Mouse (Mus musculus) neural tube, embryonic 14.5 days (tissue): ENCODE measurements around the gene Oas1e. TPM values are rescaled to one million over a fixed set of nuclear protein-coding genes. Genes with fewer than 3 reads are reported as not detected.
"Not testable (repeated sequence)": the region's sequence is repeated elsewhere in the genome, so short reads cannot be mapped to it uniquely, and the experiment has no call there.

Experiments used
- ATAC-seq: fragments of 200-750 bp; cut with Nextera tagmentation; 2 replicates; pipeline ENCODE4 v1.8.0; 2017; ENCODE audit warnings: low read depth, mild to moderate bottlenecking, moderate TSS enrichment, moderate library complexity
- H3K27ac ChIP-seq: fragments of 300-500 bp; sonication (generic); 2 replicates; pipeline ENCODE4 v1.5.1; 2014; ENCODE audit warnings: low read depth, mild to moderate bottlenecking, control low read depth, low read length, moderate library complexity, mixed read lengths
- H3K27me3 ChIP-seq: fragments of 300-500 bp; sonication (generic); 2 replicates; pipeline ENCODE4 v1.6.1; 2014; ENCODE audit warnings: low read length; ENCODE audit not compliant: control insufficient read depth, insufficient read depth
- H3K36me3 ChIP-seq: fragments of 300-500 bp; sonication (generic); 2 replicates; pipeline ENCODE4 v1.6.1; 2014; ENCODE audit warnings: low read length, mixed read lengths; ENCODE audit not compliant: control insufficient read depth, insufficient read depth
- H3K4me1 ChIP-seq: fragments of 300-500 bp; sonication (generic); 2 replicates; pipeline ENCODE4 v1.6.1; 2014; ENCODE audit warnings: low read length; ENCODE audit not compliant: control insufficient read depth, insufficient read depth
- H3K4me2 ChIP-seq: fragments of 300-500 bp; sonication (generic); 2 replicates; pipeline ENCODE4 v1.6.1; 2014; ENCODE audit warnings: mild to moderate bottlenecking, low read depth, low read length, control low read depth
- H3K4me3 ChIP-seq: fragments of 300-500 bp; sonication (generic); 2 replicates; pipeline ENCODE4 v1.5.1; 2014; ENCODE audit warnings: low read depth, low read length, control low read depth, mixed read lengths
- H3K9ac ChIP-seq: fragments of 300-500 bp; sonication (generic); replicated peaks from 2 replicates; pipeline ENCODE4 v1.6.1; 2014; ENCODE audit warnings: low read depth, mild to moderate bottlenecking, control low read depth, low read length, mixed read lengths
- H3K9me3 ChIP-seq: fragments of 300-500 bp; sonication (generic); 2 replicates; pipeline ENCODE4 v1.6.1; 2016; ENCODE audit warnings: low read length; ENCODE audit not compliant: control insufficient read depth
- WGBS: fragments of 180-500 bp; shearing (Covaris S2); extraction: QIAGEN DNeasy Blood & Tissue Kit; methylation state at CpG from one replicate; pipeline ENCODE4 v1.1.7; 2014; 5-methylcytosine and 5-hydroxymethylcytosine counted together
- polyA plus RNA-seq: library from polyadenylated mRNA; unstranded; fragments of >200 nt; fragmentation: Nextera tagmentation; extraction: Ambion mirVana; gene quantifications from 2 replicates; pipeline ENCODE4 v1.2.1, GENCODE M21; 2014

The Oas1e gene
- polyA plus RNA-seq, 1 experiment from 2014 or later, result 0.19 TPM

GRCm38 (mm10) chr5:120811951-120812819 is 16.9 kb upstream of the Oas1e start, which contains the start of gene Oas1c:
Gene Oas1c (minus strand): TSS chr5:120812514.
- ATAC-seq, result peak; percentile 63; the same call in 1 of the 2 replicates
- Histone ChIP-seq H3K4me1 (no peaks in the 10 kb centered on the region), H3K4me2 (peak within 1 kb of the TSS; percentile 49), H3K27ac (peak within 1 kb of the TSS; percentile 62), H3K4me3 (peak within 1 kb of the TSS; percentile 12; the same call in 1 of the 2 replicates), H3K9ac (peak within 1 kb of the TSS; percentile 32; the same call in 1 of the 2 replicates), H3K27me3 (no peaks in the 10 kb centered on the region), H3K9me3 (no peaks in the 10 kb centered on the region), H3K36me3 (no peaks in the 10 kb centered on the region)
- 8% methylated on average over 18 of the region's 18 CpGs for WGBS

- no peaks in the 10 kb centered on the region for H3K9me3 ChIP-seq
- no peak overlapping the region for H3K4me3 ChIP-seq
- no peaks in the 10 kb centered on the region for H3K36me3 ChIP-seq
- H3K27me3 ChIP-seq, result no peaks in the 10 kb centered on the region
- H3K4me1 ChIP-seq, result no peaks in the 10 kb centered on the region
- no peak for ATAC-seq
- no peak overlapping the region for H3K4me2 ChIP-seq
- 46% methylated on average over 6 of the region's 6 CpGs for WGBS
- no peak overlapping the region for H3K27ac ChIP-seq
- no peak overlapping the region for H3K9ac ChIP-seq
Measured at GRCm38 (mm10) chr5:120809171-120809570, 13.8 kb upstream of the Oas1e start.

DNA sequence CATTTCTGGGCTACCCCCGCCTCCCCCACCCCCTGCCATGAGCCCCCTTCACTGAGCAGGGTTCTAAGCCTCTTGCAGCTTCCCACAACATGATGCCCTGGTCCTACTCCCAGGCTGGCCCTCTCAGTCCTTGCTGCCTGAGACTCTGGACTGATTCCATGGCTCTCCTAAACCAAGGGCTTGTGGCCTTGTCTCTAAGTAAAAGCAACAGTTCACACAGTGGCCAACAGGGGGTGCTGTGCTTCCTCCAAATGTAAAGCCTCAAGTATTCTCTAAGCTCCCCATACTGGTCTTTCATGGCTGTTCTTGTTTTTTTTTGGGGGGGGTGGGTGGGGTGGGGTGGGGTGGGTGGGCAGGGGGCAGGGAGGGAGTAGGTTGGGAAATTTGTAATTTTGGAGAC is 11.1 kb upstream of the Oas1e start:
- H3K9ac ChIP-seq, result no peak overlapping the region
- ATAC-seq, result no peak
- no peaks in the 10 kb centered on the region for H3K27me3 ChIP-seq
- H3K4me2 ChIP-seq, result no peak overlapping the region
- H3K27ac ChIP-seq, result no peak overlapping the region
- no peaks in the 10 kb centered on the region for H3K4me1 ChIP-seq
- H3K36me3 ChIP-seq, result no peaks in the 10 kb centered on the region
- H3K4me3 ChIP-seq, result no peak overlapping the region
- no peaks in the 10 kb centered on the region for H3K9me3 ChIP-seq
- 89% methylated on average over 1 of the region's 1 CpGs for WGBS

- H3K27me3 ChIP-seq, result no peaks in the 10 kb centered on the region
- no peak overlapping the region for H3K4me3 ChIP-seq
- H3K4me1 ChIP-seq, result no peaks in the 10 kb centered on the region
- no peak for ATAC-seq
- WGBS, result 77% methylated on average over 2 of the region's 2 CpGs
- no peak overlapping the region for H3K9ac ChIP-seq
- H3K36me3 ChIP-seq, result no peaks in the 10 kb centered on the region
- H3K4me2 ChIP-seq, result no peak overlapping the region
- no peak overlapping the region for H3K27ac ChIP-seq
- no peaks in the 10 kb centered on the region for H3K9me3 ChIP-seq
Measured at GRCm38 (mm10) chr5:120803596-120803995, 8.3 kb upstream of the Oas1e start.

DNA sequence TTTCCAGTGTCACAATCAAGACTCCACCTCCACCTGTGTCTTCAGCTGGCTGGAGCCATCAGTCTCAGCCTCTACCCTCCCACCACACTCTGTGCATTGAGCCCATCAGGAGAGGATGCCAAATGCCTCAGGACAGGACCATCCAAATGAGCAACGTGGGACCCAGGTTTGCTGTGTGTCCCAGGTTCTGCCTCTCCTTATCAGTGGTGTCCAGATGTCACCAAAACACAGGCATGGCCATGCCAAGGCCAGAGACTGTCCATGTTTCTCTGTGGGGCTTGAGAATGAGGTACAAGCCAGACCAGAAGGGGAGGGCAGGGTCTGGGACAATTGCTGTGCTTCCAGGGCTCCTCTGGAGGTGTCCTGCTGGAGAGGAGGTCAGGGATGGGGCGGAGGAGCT is 3.6 kb upstream of the Oas1e start:
- H3K4me2 ChIP-seq, H3K9me3 ChIP-seq, H3K9ac ChIP-seq, H3K27ac ChIP-seq, H3K4me1 ChIP-seq, H3K27me3 ChIP-seq, H3K4me3 ChIP-seq, H3K36me3 ChIP-seq, ATAC-seq: not testable (repeated sequence)
- 57% methylated on average over 1 of the region's 2 CpGs for WGBS

DNA sequence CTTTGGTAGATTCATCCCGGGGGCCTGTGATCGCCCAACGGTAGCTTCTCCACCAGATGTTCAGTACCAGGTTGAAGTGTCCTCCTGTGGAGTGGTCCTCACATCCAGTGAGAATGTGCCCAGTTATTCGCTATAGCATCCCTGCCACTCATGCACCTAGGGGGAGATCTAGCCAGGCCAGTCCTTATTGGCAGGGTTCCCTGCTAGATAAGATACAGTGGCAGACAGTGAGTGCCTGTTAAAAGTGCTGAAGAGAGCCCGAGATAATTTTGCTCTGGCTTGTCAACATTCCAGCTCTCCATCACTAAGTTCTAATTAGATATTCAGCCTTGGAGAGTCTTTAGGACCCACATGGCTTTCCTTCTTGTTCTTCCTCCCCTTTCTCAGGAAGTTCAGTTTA is 2.8 kb upstream of the Oas1e start:
- H3K4me2 ChIP-seq, H3K9me3 ChIP-seq, H3K27ac ChIP-seq, H3K4me1 ChIP-seq, H3K36me3 ChIP-seq, H3K27me3 ChIP-seq, H3K9ac ChIP-seq, H3K4me3 ChIP-seq, ATAC-seq: not testable (repeated sequence)
- WGBS, result 84% methylated on average over 5 of the region's 5 CpGs

GRCm38 (mm10) chr5:120793043-120793442 is 2.3 kb downstream of the Oas1e start:
- no peak overlapping the region for H3K9ac ChIP-seq
- H3K9me3 ChIP-seq, result no peaks in the 10 kb centered on the region
- H3K36me3 ChIP-seq, result no peaks in the 10 kb centered on the region
- WGBS, result 39% methylated on average over 2 of the region's 2 CpGs
- no peak overlapping the region for H3K4me3 ChIP-seq
- H3K27ac ChIP-seq, result no peak overlapping the region
- no peaks in the 10 kb centered on the region for H3K4me1 ChIP-seq
- no peaks in the 10 kb centered on the region for H3K27me3 ChIP-seq
- no peak overlapping the region for H3K4me2 ChIP-seq
- no peak for ATAC-seq

DNA sequence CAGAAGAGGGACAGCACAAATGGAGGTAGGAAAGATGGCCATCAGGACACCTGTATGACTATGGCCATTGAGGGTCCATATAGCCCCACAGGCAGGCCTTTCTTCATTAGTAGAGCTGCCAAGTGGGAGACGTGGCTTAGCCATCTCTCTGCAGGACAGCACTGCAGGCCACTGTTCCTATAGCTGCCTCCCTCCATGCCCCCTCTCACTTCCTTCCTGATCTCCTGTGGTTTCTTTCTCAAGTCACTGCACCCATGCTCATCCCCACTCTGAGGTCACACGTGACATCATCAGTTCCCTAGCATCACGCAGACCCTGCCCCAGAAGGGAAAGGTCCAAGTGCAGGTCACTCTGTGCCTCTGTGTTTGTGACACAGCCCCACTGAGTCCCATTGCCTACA is 8.3 kb downstream of the Oas1e start:
- WGBS, result 57% methylated on average over 3 of the region's 3 CpGs
- no peaks in the 10 kb centered on the region for H3K36me3 ChIP-seq
- no peaks in the 10 kb centered on the region for H3K9me3 ChIP-seq
- no peak overlapping the region for H3K27ac ChIP-seq
- no peak overlapping the region for H3K9ac ChIP-seq
- H3K4me3 ChIP-seq, result no peak overlapping the region
- no peak for ATAC-seq
- no peaks in the 10 kb centered on the region for H3K4me1 ChIP-seq
- H3K27me3 ChIP-seq, result no peaks in the 10 kb centered on the region
- no peak overlapping the region for H3K4me2 ChIP-seq

GRCm38 (mm10) chr5:120782446-120782845 is 12.9 kb downstream of the Oas1e start:
- 78% methylated on average over 2 of the region's 2 CpGs for WGBS
- H3K9ac ChIP-seq, result no peak overlapping the region
- no peaks in the 10 kb centered on the region for H3K27me3 ChIP-seq
- no peaks in the 10 kb centered on the region for H3K36me3 ChIP-seq
- no peaks in the 10 kb centered on the region for H3K4me1 ChIP-seq
- no peak overlapping the region for H3K4me3 ChIP-seq
- H3K4me2 ChIP-seq, result no peak overlapping the region
- H3K27ac ChIP-seq, result no peak overlapping the region
- no peak for ATAC-seq
- no peaks in the 10 kb centered on the region for H3K9me3 ChIP-seq
